Mouse (Mus musculus): ENCODE data around the gene Mybpc3.

The Mybpc3 gene

DNA sequence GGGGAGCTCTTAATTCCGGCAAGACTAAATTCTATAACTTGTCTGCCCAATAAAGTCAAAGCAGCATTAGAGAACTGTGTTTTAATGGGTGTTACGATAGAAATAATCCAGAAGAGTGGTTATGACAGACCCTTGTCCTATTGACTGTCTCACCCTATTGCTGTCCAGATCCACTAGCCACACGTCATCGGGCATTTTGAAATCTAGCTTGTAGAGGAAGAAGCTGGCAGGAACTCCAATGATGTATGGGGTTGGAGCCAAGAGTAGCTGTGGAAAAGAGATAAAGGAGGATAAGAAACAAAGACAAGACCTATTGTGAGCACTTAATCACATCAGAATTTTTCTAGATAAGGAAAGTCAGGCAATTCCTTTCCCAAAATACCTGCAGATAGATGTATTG lies 57.5 kb downstream of the Mybpc3 start:
- DNase-seq, result no peak

- DNase-seq, result no peak
These were observed 58.3 kb downstream of the Mybpc3 start for GRCm38 (mm10) chr2:91176234-91176633.

DNA sequence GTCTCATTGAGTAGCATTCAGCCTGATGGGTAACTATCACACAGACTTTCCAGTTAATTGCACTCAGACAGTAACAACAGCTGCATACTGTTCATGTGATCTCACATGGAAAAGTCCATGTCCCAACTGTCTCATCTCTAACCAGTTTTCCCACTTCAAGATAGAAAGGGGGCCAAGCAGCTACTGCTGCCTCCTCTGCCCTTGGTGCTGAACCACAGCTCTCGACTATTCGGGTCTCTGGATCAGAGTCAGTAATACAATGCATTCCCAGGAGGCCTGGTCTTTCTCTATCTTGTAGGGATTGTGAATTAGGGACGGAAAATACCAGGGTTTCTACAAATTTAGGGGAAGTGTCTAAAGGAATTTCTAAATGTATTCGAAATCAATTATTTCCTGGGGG lies 61.9 kb downstream of the Mybpc3 start:
- DNase-seq, result no peak

DNA sequence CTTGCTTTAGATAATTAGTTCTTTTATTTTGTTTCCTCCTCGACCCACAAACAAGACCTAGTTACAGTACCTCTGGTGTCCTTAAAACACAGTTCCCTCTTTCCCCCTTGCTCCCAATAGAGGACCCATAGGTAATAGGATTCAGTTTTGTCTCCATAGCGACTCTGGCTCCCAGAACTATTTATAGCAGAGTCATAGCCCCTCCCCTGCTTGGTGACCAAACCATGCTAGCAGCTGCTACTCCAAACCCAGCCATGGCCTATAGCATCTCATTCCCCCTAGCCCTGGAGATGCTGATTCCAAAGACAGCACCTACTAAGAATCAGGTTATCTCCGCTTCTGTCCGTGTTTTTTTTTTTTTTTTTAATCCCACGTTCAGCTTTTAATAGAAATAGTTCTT lies 62.8 kb downstream of the Mybpc3 start:
- no peak for DNase-seq

- peak; percentile 93 for DNase-seq
These were observed 64.1 kb downstream of the Mybpc3 start for GRCm38 (mm10) chr2:91182016-91182404.

GRCm38 (mm10) chr2:91182405-91183147 lies 64.6 kb downstream of the Mybpc3 start:
- peak; percentile 97 for DNase-seq

DNA sequence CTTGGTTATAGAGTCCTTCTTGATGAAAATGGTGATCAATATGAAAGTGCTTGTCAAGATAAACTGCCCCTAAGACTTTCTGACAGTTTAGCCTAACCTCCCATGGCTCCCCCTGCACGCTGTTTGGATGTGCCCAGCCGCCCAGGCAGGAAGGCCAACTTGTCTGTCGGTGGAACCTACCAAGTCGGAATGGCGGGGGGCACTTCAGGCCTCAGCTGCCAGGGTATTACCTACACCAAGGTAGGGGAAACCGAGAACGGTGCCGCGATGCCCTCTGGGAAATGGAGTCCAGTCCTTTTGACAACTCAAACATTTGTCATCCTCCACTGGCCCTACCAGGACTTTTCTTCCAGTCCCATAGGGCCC lies 65.2 kb downstream of the Mybpc3 start:
- peak; percentile 99 for DNase-seq

GRCm38 (mm10) chr2:91183711-91184405 lies 65.9 kb downstream of the Mybpc3 start, which contains the start of gene Madd:
Madd (minus strand) TSS chr2:91183837.
- peak; percentile 98 for DNase-seq

Measured in heart, adult 11 months (tissue).